Mouse (Mus musculus) liver, embryonic 15.5 days (tissue): ENCODE data around the gene Gm13697. TPM values are rescaled to one million over a fixed set of nuclear protein-coding genes. Genes with fewer than 3 reads are reported as not detected.
"Not testable (repeated sequence)": the region's sequence is repeated elsewhere in the genome, so short reads cannot be mapped to it uniquely, and the experiment has no call there.

Experiments used
- ATAC-seq: fragments of 200-750 bp; cut with Nextera tagmentation; 2 replicates; pipeline ENCODE4 v1.8.0; 2017; ENCODE audit warnings: moderate number of reproducible peaks, mild to moderate bottlenecking, moderate library complexity; ENCODE audit not compliant: insufficient read depth
- H3K27ac ChIP-seq: fragments of 300-500 bp; sonication (generic); replicated peaks from 2 replicates; pipeline ENCODE4 v1.5.1; 2015; ENCODE audit warnings: mild to moderate bottlenecking, inconsistent platforms
- H3K27me3 ChIP-seq: fragments of 300-500 bp; sonication (generic); 2 replicates; pipeline ENCODE4 v1.6.1; 2015; ENCODE audit warnings: mild to moderate bottlenecking, inconsistent platforms
- H3K36me3 ChIP-seq: fragments of 300-500 bp; sonication (generic); replicated peaks from 2 replicates; pipeline ENCODE4 v1.6.1; 2015; ENCODE audit warnings: moderate library complexity, mild to moderate bottlenecking, inconsistent platforms
- H3K4me1 ChIP-seq: fragments of 300-500 bp; sonication (generic); replicated peaks from 2 replicates; pipeline ENCODE4 v1.6.1; 2015; ENCODE audit warnings: inconsistent platforms
- H3K4me2 ChIP-seq: fragments of 300-500 bp; sonication (generic); 2 replicates; pipeline ENCODE4 v1.6.1; 2015; ENCODE audit warnings: moderate library complexity, mild to moderate bottlenecking, inconsistent platforms
- H3K4me3 ChIP-seq: fragments of 300-500 bp; sonication (generic); replicated peaks from 2 replicates; pipeline ENCODE4 v1.5.1; 2015; ENCODE audit warnings: mild to moderate bottlenecking, inconsistent platforms
- H3K9ac ChIP-seq: fragments of 300-500 bp; sonication (generic); 2 replicates; pipeline ENCODE4 v1.6.1; 2015; ENCODE audit warnings: moderate library complexity, mild to moderate bottlenecking, inconsistent platforms
- H3K9me3 ChIP-seq: fragments of 300-500 bp; sonication (generic); replicated peaks from 2 replicates; pipeline ENCODE4 v1.6.1; 2016; ENCODE audit warnings: inconsistent platforms
- WGBS: fragments of 180-500 bp; shearing (Covaris S2); methylation state at CpG from one replicate; pipeline ENCODE4 v1.1.7; 2015; ENCODE audit warnings: mixed read lengths; ENCODE audit not compliant: insufficient replicate concordance; 5-methylcytosine and 5-hydroxymethylcytosine counted together
- polyA plus RNA-seq: library from polyadenylated mRNA; unstranded; fragments of >200 nt; fragmentation: Nextera tagmentation; extraction: Ambion mirVana; gene quantifications from 2 replicates; pipeline ENCODE4 v1.2.1, GENCODE M21; 2015

The Gm13697 gene
- not detected in 2 replicates for polyA plus RNA-seq

DNA sequence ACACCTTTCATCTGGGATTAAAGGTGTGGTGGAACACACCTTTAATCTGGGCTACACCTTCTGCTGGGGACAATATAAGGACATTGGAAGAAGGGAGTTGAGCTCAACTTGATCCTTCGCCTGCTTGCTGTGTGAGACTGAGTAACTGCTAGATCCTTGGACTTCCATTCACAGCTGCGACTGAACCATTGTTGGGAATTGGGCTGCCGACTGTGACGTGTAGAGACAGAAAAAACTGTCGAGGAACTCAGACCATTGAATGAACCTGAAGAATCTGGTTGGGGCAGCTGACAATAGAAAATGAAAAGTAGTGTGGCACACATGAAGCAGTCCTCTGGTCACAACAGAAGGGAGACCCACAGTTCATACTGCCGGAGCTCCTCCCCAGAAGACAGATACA lies at the start of gene Gm13697:
Gm13697 (plus strand) TSS at position 301 of the 400 bp plus-strand sequence.
- H3K4me2 ChIP-seq: not testable (repeated sequence)

DNA sequence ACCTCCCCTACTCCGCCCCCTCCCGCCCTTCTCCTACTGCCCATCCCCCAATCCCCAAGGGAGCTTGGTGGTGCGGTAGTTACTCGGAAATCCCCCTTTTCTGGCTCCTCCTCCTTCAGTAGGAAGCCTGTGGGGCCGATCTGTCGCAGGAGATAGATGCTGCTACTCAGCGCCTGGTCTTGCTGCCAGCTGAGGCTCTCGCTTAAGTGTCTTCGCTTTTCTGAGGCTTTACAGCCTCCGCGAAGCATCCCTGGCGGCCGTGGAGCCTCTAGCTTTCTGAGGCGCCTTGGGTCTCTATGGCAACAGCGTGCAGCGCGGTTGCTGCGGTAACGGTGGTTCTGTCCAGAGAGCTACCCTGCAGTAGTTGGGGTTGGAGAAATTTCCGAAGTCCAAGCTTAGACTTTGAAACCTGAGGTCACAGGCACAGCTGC lies 43.6 kb upstream of the Gm13697 start, which contains the start of gene Zswim2:
Zswim2 (minus strand) TSS at position 298 of the 431 bp plus-strand sequence.
- 2% methylated on average over 20 of the region's 20 CpGs for WGBS
- ATAC-seq: no peak
- H3K9ac ChIP-seq: no peak within 1 kb of the TSS

More for the DNA sequence above, at the start of gene Gm13697:
- H3K9me3 ChIP-seq, H3K4me1 ChIP-seq, H3K36me3 ChIP-seq, H3K27ac ChIP-seq, H3K27me3 ChIP-seq, H3K9ac ChIP-seq, H3K4me3 ChIP-seq, ATAC-seq: not testable (repeated sequence)
- WGBS: no CpG with 5 or more reads among the region's 6 CpGs

DNA sequence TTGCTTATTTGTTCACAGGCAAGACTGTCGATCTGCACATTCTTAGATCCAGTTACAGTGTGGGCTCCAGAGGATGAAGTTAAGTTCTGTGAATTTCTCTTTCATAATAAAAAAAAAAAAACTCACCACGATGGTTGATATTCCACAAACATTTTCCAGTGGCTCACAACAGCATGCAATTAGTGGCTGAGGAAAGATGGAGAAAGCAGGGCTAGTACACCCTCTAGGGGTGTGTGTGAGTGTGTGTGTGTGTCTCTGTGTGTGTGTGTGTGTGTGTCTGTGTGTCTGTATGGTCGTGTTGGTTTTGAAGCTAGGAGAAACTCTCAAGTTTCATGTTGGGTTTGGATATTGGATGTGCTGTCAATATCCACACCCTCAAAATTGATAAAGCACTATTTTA lies 43.2 kb upstream of the Gm13697 start:
- Histone ChIP-seq H3K4me1 (no peaks in the 10 kb centered on the region), H3K36me3 (no peaks in the 10 kb centered on the region)
- 20% methylated on average over 3 of the region's 3 CpGs for WGBS

More for the DNA sequence above, 43.6 kb upstream of the Gm13697 start, which contains the start of gene Zswim2:
- Histone ChIP-seq H3K27ac (no peak within 1 kb of the TSS), H3K4me2 (peak within 1 kb of the TSS; percentile 29), H3K4me1 (no peaks in the 10 kb centered on the region), H3K9me3 (no peaks in the 10 kb centered on the region), H3K27me3 (no peaks in the 10 kb centered on the region), H3K36me3 (no peaks in the 10 kb centered on the region), H3K4me3 (no peak within 1 kb of the TSS)

GRCm38 (mm10) chr2:83941792-83942191 lies 42.8 kb upstream of the Gm13697 start:
- H3K27me3 ChIP-seq: no peaks in the 10 kb centered on the region
- H3K4me2 ChIP-seq: no peak overlapping the region
- H3K9ac ChIP-seq: no peak overlapping the region
- no peaks in the 10 kb centered on the region for H3K36me3 ChIP-seq
- H3K4me1 ChIP-seq: no peaks in the 10 kb centered on the region
- no peak overlapping the region for H3K4me3 ChIP-seq
- H3K27ac ChIP-seq: no peak overlapping the region
- H3K9me3 ChIP-seq: no peaks in the 10 kb centered on the region
- ATAC-seq: no peak
- 13% methylated on average over 4 of the region's 4 CpGs for WGBS

More for the DNA sequence above, 43.2 kb upstream of the Gm13697 start:
- H3K4me2 ChIP-seq: no peak overlapping the region; the same call in 1 of the 2 replicates
- no peaks in the 10 kb centered on the region for H3K9me3 ChIP-seq
- ATAC-seq: no peak
- no peak overlapping the region for H3K4me3 ChIP-seq
- no peak overlapping the region for H3K9ac ChIP-seq
- H3K27me3 ChIP-seq: no peaks in the 10 kb centered on the region
- no peak overlapping the region for H3K27ac ChIP-seq

GRCm38 (mm10) chr2:83955393-83955792 lies 29.1 kb upstream of the Gm13697 start, which contains the start of gene Gm13698:
Gene Gm13698, plus strand, starts transcription at chr2:83955693.
- H3K9ac ChIP-seq, H3K4me2 ChIP-seq, H3K9me3 ChIP-seq, ATAC-seq, H3K27ac ChIP-seq, H3K27me3 ChIP-seq, H3K36me3 ChIP-seq, H3K4me1 ChIP-seq, H3K4me3 ChIP-seq: not testable (repeated sequence)
- WGBS: no CpG with 5 or more reads among the region's 6 CpGs

- H3K4me1 ChIP-seq, H3K9ac ChIP-seq, ATAC-seq, H3K27ac ChIP-seq, H3K36me3 ChIP-seq, H3K9me3 ChIP-seq, H3K4me2 ChIP-seq, H3K27me3 ChIP-seq, H3K4me3 ChIP-seq: not testable (repeated sequence)
- WGBS: no CpG with 5 or more reads among the region's 6 CpGs
These were observed 23.3 kb upstream of the Gm13697 start, which contains the start of gene Gm13693 for GRCm38 (mm10) chr2:83961203-83961602. Gene Gm13693, plus strand, starts transcription at chr2:83961503.

GRCm38 (mm10) chr2:83967013-83967412 lies 17.5 kb upstream of the Gm13697 start, which contains the start of gene Gm13695:
Gene Gm13695, plus strand, starts transcription at chr2:83967313.
- H3K9ac ChIP-seq, H3K27ac ChIP-seq, H3K27me3 ChIP-seq, H3K4me3 ChIP-seq, H3K9me3 ChIP-seq, H3K4me2 ChIP-seq, ATAC-seq, H3K36me3 ChIP-seq, H3K4me1 ChIP-seq: not testable (repeated sequence)
- WGBS: no CpG with 5 or more reads among the region's 6 CpGs

- H3K36me3 ChIP-seq, H3K4me1 ChIP-seq, H3K27ac ChIP-seq, ATAC-seq, H3K4me2 ChIP-seq, H3K9ac ChIP-seq, H3K27me3 ChIP-seq, H3K9me3 ChIP-seq, H3K4me3 ChIP-seq: not testable (repeated sequence)
- WGBS: no CpG with 5 or more reads among the region's 6 CpGs
These were observed 11.7 kb upstream of the Gm13697 start, which contains the start of gene Gm13696 for GRCm38 (mm10) chr2:83972823-83973222. Gene Gm13696, plus strand, starts transcription at chr2:83973123.

DNA sequence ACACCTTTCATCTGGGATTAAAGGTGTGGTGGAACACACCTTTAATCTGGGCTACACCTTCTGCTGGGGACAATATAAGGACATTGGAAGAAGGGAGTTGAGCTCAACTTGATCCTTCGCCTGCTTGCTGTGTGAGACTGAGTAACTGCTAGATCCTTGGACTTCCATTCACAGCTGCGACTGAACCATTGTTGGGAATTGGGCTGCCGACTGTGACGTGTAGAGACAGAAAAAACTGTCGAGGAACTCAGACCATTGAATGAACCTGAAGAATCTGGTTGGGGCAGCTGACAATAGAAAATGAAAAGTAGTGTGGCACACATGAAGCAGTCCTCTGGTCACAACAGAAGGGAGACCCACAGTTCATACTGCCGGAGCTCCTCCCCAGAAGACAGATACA lies 5.9 kb upstream of the Gm13697 start, which contains the start of gene Gm13694:
Gm13694 (plus strand) TSS at position 301 of the 400 bp plus-strand sequence.
- no CpG with 5 or more reads among the region's 6 CpGs for WGBS
- H3K4me3 ChIP-seq: not testable (repeated sequence)

DNA sequence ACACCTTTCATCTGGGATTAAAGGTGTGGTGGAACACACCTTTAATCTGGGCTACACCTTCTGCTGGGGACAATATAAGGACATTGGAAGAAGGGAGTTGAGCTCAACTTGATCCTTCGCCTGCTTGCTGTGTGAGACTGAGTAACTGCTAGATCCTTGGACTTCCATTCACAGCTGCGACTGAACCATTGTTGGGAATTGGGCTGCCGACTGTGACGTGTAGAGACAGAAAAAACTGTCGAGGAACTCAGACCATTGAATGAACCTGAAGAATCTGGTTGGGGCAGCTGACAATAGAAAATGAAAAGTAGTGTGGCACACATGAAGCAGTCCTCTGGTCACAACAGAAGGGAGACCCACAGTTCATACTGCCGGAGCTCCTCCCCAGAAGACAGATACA lies 5.7 kb downstream of the Gm13697 start, which contains the start of gene Gm13691:
Gm13691 (plus strand) TSS at position 301 of the 400 bp plus-strand sequence.
- H3K36me3 ChIP-seq, H3K4me1 ChIP-seq, H3K27me3 ChIP-seq, H3K4me2 ChIP-seq, H3K4me3 ChIP-seq, H3K27ac ChIP-seq, ATAC-seq, H3K9me3 ChIP-seq, H3K9ac ChIP-seq: not testable (repeated sequence)
- WGBS: no CpG with 5 or more reads among the region's 6 CpGs

More for the DNA sequence above, 5.9 kb upstream of the Gm13697 start, which contains the start of gene Gm13694:
- H3K9ac ChIP-seq, H3K36me3 ChIP-seq, H3K27ac ChIP-seq, H3K27me3 ChIP-seq, H3K4me1 ChIP-seq, H3K9me3 ChIP-seq, ATAC-seq, H3K4me2 ChIP-seq: not testable (repeated sequence)

GRCm38 (mm10) chr2:83993639-83994255 lies 9.2 kb downstream of the Gm13697 start:
- H3K4me2 ChIP-seq: 0 out of 2 replicates have a peak overlapping the region, but pooled peaks have one; percentile 20
- peak; percentile 28; the same call in 1 of the 2 replicates for ATAC-seq
- 13% methylated on average over 8 of the region's 9 CpGs for WGBS
- H3K27ac ChIP-seq, H3K9me3 ChIP-seq, H3K9ac ChIP-seq, H3K36me3 ChIP-seq, H3K4me1 ChIP-seq, H3K27me3 ChIP-seq, H3K4me3 ChIP-seq: not testable (repeated sequence)
